Mouse (Mus musculus): ENCODE data around the gene Rem1.

GRCm38 (mm10) chr2:152612193-152612592 lies 14.6 kb upstream of the Rem1 start:
- TF ChIP-seq CTCF (IDR thresholded peaks at IDR 0.05; ENCODE audit: insufficient read depth, low read length) (no peak), POLR2A (IDR thresholded peaks at IDR 0.05; ENCODE audit: borderline replicate concordance, extremely low read depth, low read depth, low read length) (no peak)
